Comparison of ENCODE assay signal across 8 mouse cellular contexts in the genomic region with DNA sequence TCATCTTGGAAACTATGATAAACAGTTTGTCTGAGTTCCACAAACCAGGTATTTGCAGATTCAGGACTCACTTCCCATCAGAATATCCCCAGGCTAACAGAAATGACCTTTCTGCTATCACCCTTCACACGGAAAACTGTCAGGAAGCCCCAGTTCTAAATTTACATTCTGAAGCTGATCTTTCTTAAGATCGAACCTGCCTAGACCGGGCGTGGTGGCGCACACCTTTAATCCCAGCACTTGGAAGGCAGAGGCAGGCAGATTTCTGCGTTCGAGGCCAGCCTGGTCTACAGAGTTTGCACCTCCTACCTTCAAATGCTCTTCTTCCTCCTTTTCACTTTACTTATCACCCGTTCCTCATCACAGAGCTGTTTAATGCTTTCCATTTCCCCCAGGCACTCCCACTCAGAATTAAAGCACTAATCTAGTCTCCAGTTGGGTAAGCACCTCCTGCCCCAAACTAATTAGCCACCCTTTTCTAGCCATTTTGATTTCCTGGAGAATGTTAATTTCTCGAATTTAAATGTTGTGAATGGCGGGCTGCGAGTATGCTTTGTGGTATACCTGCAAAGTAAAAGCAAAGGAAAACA. TPM values are rescaled to one million over a fixed set of nuclear protein-coding genes. Genes with fewer than 3 reads are reported as not detected.
DNase-seq lines count a peak whose midpoint lies in the region; ATAC-seq and TF ChIP-seq lines count a peak whose summit lies in the region.

No protein-coding gene starts in this region.

- H3K4me2 ChIP-seq in heart, embryonic 12.5 days: peak overlapping the region; percentile 80

- H3K9ac ChIP-seq in heart, embryonic 12.5 days: peak overlapping the region; percentile 90; the same call in 1 of the 2 replicates

- whole genome bisulfite sequencing in heart, embryonic 12.5 days: 57% methylated on average over 11 of the region's 11 CpGs
- WGBS in macrophage (ENCODE audit: missing documents): 45% methylated on average over 8 of the region's 11 CpGs

- H3K9me3 ChIP-seq in heart, embryonic 12.5 days (replicated peaks): no peaks in the 10 kb centered on the region
- H3K9me3 ChIP-seq in G1E (replicated peaks): no peaks in the 10 kb centered on the region

- peak overlapping the region; percentile 78 for H3K4me3 ChIP-seq in heart, embryonic 12.5 days
- H3K4me3 ChIP-seq in G1E (ENCODE audit: low read depth, low read length) (peak overlapping the region; percentile 90), macrophage (ENCODE audit: inconsistent target) (peak overlapping the region; percentile 23; the same call in 1 of the 2 replicates)

- ATAC-seq in heart, embryonic 12.5 days (ENCODE audit: insufficient number of reproducible peaks, low FRiP score): no peak
- no peak for ATAC-seq in G1E (ENCODE audit: extremely low read depth, insufficient number of reproducible peaks, low FRiP score, poor library complexity, severe bottlenecking)
- ATAC-seq in granulocyte monocyte progenitor cell, adult 5-6 weeks (replicated peaks; ENCODE audit: poor library complexity, severe bottlenecking): 0 out of 2 replicates have a peak, but pooled peaks have one; percentile 11

- no peaks in the 10 kb centered on the region for H3K36me3 ChIP-seq in heart, embryonic 12.5 days
- H3K36me3 ChIP-seq in G1E (replicated peaks): peaks cover 5% of the 10 kb centered on the region
- H3K36me3 ChIP-seq in macrophage (ENCODE audit: inconsistent target): no peaks in the 10 kb centered on the region

- intact Hi-C loops in heart, postnatal 14 days (cut with DNase I): no loop called here

- no peaks in the 10 kb centered on the region for H3K27me3 ChIP-seq in heart, embryonic 12.5 days (replicated peaks)
- H3K27me3 ChIP-seq in G1E (ENCODE audit: insufficient read depth, low read length): no peaks in the 10 kb centered on the region

- H3K4me1 ChIP-seq in heart, embryonic 12.5 days (replicated peaks): peaks cover 10% of the 10 kb centered on the region
- H3K4me1 ChIP-seq in G1E (ENCODE audit: insufficient read depth, low read depth, low read length): peaks cover 31% of the 10 kb centered on the region

- peaks cover 41% of the 10 kb centered on the region for H3K79me2 ChIP-seq in macrophage (ENCODE audit: inconsistent target)

- peak overlapping the region; percentile 20; the same call in 1 of the 2 replicates for H3K27ac ChIP-seq in heart, embryonic 12.5 days (ENCODE audit: poor library complexity, severe bottlenecking)
- peak overlapping the region; percentile 32 for H3K27ac ChIP-seq in macrophage

- DNase-seq in heart, postnatal 14 days: no peak
- no peak for DNase-seq in G1E (ENCODE audit: low spot score)
- no peak for DNase-seq in retina, embryonic 14.5 days (ENCODE audit: low spot score)
- DNase-seq in adrenal gland, postnatal 14 days: no peak
- no peak for DNase-seq in adipocyte (ENCODE audit: low spot score)

- no peak for TF ChIP-seq CTCF in G1E (IDR thresholded peaks at IDR 0.05; ENCODE audit: low read depth, low read length)

RNA-seq across cellular contexts. Expression of a gene that starts 0.6 kb away (rescaled TPM):
- polyA plus RNA-seq in heart, embryonic 12.5 days (2016; fragmentation: Nextera tagmentation; extraction: Ambion mirVana): 130 and 136 TPM in 2 replicates
- total RNA-seq in heart, postnatal 14 days (2021): 10 to 100 TPM; 51.3 to 55.2 TPM
- total RNA-seq in G1E (2014; fragmentation: Nextera tagmentation) (65.7 and 70.0 TPM in 2 replicates), G1E (2017) (99.1 and 123 TPM in 2 replicates)
- polyA plus RNA-seq in G1E (2012) (4.7 and 5.7 TPM in 2 replicates), macrophage (2018) (25.7 to 41.0 TPM (median 35.8 TPM) in 3 replicates)
- total RNA-seq in granulocyte monocyte progenitor cell, adult 5-6 weeks (2014; fragmentation: Nextera tagmentation): 214 and 275 TPM in 2 replicates
- total RNA-seq in granulocyte monocyte progenitor cell, adult 5-6 weeks (2017): 240 and 246 TPM in 2 replicates
- 100 to 1,000 TPM in 3 of 26 experiments, 10 to 100 TPM in 23; 15.0 to 273 (median 35.7) TPM for total RNA-seq in macrophage (2018; cell fraction: chromatin; rRNA removed)
- 10 to 100 TPM; 19.9 to 54.5 (median 27.5) TPM for total RNA-seq in macrophage (2018; cell fraction: cytosol; rRNA removed)
- 100 to 1,000 TPM in 5 of 26 experiments, 10 to 100 TPM in 21; 27.2 to 212 (median 38.6) TPM for total RNA-seq in macrophage (2018; cell fraction: nucleus; rRNA removed)
- total RNA-seq in adrenal gland, postnatal 14 days (2021): 63.7 and 66.8 TPM in 2 replicates

RNA-seq across cellular contexts. Expression of a gene that starts 0.9 kb away (rescaled TPM):
- 49.4 and 51.7 TPM in 2 replicates for polyA plus RNA-seq in heart, embryonic 12.5 days (2016; fragmentation: Nextera tagmentation; extraction: Ambion mirVana)
- 10 to 100 TPM; 18.1 to 19.9 TPM for total RNA-seq in heart, postnatal 14 days (2021)
- total RNA-seq in G1E (2014; fragmentation: Nextera tagmentation): 27.8 and 31.4 TPM in 2 replicates
- total RNA-seq in G1E (2017): 25.0 and 26.6 TPM in 2 replicates
- polyA plus RNA-seq in G1E (2012): 17.5 and 24.7 TPM in 2 replicates
- total RNA-seq in granulocyte monocyte progenitor cell, adult 5-6 weeks (2014; fragmentation: Nextera tagmentation): 73.5 and 89.1 TPM in 2 replicates
- total RNA-seq in granulocyte monocyte progenitor cell, adult 5-6 weeks (2017): 104 and 107 TPM in 2 replicates
- total RNA-seq in macrophage (2018; cell fraction: chromatin; rRNA removed): 10 to 100 TPM in 3 of 26 experiments, 1 to 10 TPM in 21, under 1 TPM in 2; 0.66 to 12.6 (median 5.5) TPM
- total RNA-seq in macrophage (2018; cell fraction: cytosol; rRNA removed): 10 to 100 TPM; 11.9 to 21.9 (median 16.6) TPM
- total RNA-seq in macrophage (2018; cell fraction: nucleus; rRNA removed): 10 to 100 TPM in 23 of 26 experiments, 1 to 10 TPM in 3; 5.4 to 25.9 (median 16.0) TPM
- polyA plus RNA-seq in macrophage (2018): 11.7 to 20.2 TPM (median 17.7 TPM) in 3 replicates
- 38.3 and 40.4 TPM in 2 replicates for total RNA-seq in adrenal gland, postnatal 14 days (2021)

Comparison
In these comparisons a context has a peak if more than half of its experiments do, and no peak if none do; other contexts are left out.
1. H3K4me3 ChIP-seq: peak in every context shown above with its lines; median percentile 90 in G1E; 78 in heart, embryonic 12.5 days; 23 in macrophage.